Mouse (Mus musculus) monocyte, adult 5-6 weeks (primary cell): ENCODE results near the gene Ppp1r16b. TPM values are rescaled to one million over a fixed set of nuclear protein-coding genes. Genes with fewer than 3 reads are reported as not detected.

Experiments
- ATAC-seq: fragments of 153-309, 156-312 bp; replicated peaks from 2 replicates; pipeline ENCODE4 v1.8.0; 2017; ENCODE audit warnings: mild to moderate bottlenecking; ENCODE audit not compliant: low TSS enrichment, insufficient number of reproducible peaks, severe bottlenecking, poor library complexity, low FRiP score
- total RNA-seq: library from RNA; stranded (forward); fragments of 200-1000, 200-491, 200-594 nt; gene quantifications from 3 replicates; pipeline ENCODE4 v1.2.3, GENCODE M21; 2017

Gene Ppp1r16b
- total RNA-seq, result 16.0 to 28.4 TPM (median 16.3 TPM) in 3 replicates

- no peak for ATAC-seq
Measured at GRCm38 (mm10) chr2:158665098-158665497, at the start of gene Ppp1r16b. TSS of gene Ppp1r16b (plus strand) at chr2:158665398.

- no peak for ATAC-seq
Measured at GRCm38 (mm10) chr2:158615702-158616101, 49.5 kb upstream of the Ppp1r16b start.

GRCm38 (mm10) chr2:158616296-158616695 lies 48.9 kb upstream of the Ppp1r16b start:
- no peak for ATAC-seq

- no peak for ATAC-seq
Measured at GRCm38 (mm10) chr2:158616790-158617189, 48.4 kb upstream of the Ppp1r16b start.

GRCm38 (mm10) chr2:158624718-158625222 lies 40.4 kb upstream of the Ppp1r16b start, which contains the start of gene Actr5:
TSS of gene Actr5 (plus strand) at chr2:158624888.
- peak; percentile 97 for ATAC-seq

- no peak for ATAC-seq
Measured at GRCm38 (mm10) chr2:158625231-158625630, 40.0 kb upstream of the Ppp1r16b start.

- ATAC-seq, result no peak
Measured at GRCm38 (mm10) chr2:158625697-158626096, 39.5 kb upstream of the Ppp1r16b start.

GRCm38 (mm10) chr2:158628858-158629257 lies 36.3 kb upstream of the Ppp1r16b start:
- no peak for ATAC-seq

GRCm38 (mm10) chr2:158629414-158629813 lies 35.8 kb upstream of the Ppp1r16b start:
- ATAC-seq, result no peak

GRCm38 (mm10) chr2:158631873-158632272 lies 33.3 kb upstream of the Ppp1r16b start:
- no peak for ATAC-seq

- 0 out of 2 replicates have a peak, but pooled peaks have one; percentile 40 for ATAC-seq
Measured at GRCm38 (mm10) chr2:158641869-158642268, 23.3 kb upstream of the Ppp1r16b start.

GRCm38 (mm10) chr2:158642587-158642986 lies 22.6 kb upstream of the Ppp1r16b start:
- ATAC-seq, result no peak

- ATAC-seq, result no peak
Measured at GRCm38 (mm10) chr2:158643791-158644190, 21.4 kb upstream of the Ppp1r16b start.

GRCm38 (mm10) chr2:158651159-158651908 lies 13.9 kb upstream of the Ppp1r16b start:
- no peak for ATAC-seq

GRCm38 (mm10) chr2:158652985-158653384 lies 12.2 kb upstream of the Ppp1r16b start:
- ATAC-seq, result peak; percentile 64

GRCm38 (mm10) chr2:158654717-158655116 lies 10.5 kb upstream of the Ppp1r16b start:
- ATAC-seq, result no peak

GRCm38 (mm10) chr2:158655806-158656205 lies 9.4 kb upstream of the Ppp1r16b start:
- ATAC-seq, result no peak

GRCm38 (mm10) chr2:158658822-158659221 lies 6.4 kb upstream of the Ppp1r16b start:
- ATAC-seq, result no peak

GRCm38 (mm10) chr2:158659346-158659745 lies 5.9 kb upstream of the Ppp1r16b start:
- ATAC-seq, result no peak

GRCm38 (mm10) chr2:158666071-158666800 lies 1.0 kb downstream of the Ppp1r16b start:
- peak; percentile 81 for ATAC-seq
